Mouse (Mus musculus) midbrain, embryonic 16.5 days (tissue): ENCODE measurements around the gene Gm11492. TPM values are rescaled to one million over a fixed set of nuclear protein-coding genes. Genes with fewer than 3 reads are reported as not detected.

Experiments
- ATAC-seq: fragments of 200-750 bp; cut with Nextera tagmentation; 2 replicates; pipeline ENCODE4 v1.8.0; 2017; ENCODE audit warnings: moderate TSS enrichment
- H3K27ac ChIP-seq: fragments of 300-500 bp; sonication (generic); 2 replicates; pipeline ENCODE4 v1.5.1; 2014; ENCODE audit warnings: mild to moderate bottlenecking, low read length, mixed read lengths
- H3K27me3 ChIP-seq: fragments of 300-500 bp; sonication (generic); 2 replicates; pipeline ENCODE4 v1.6.1; 2014; ENCODE audit warnings: low read depth, low read length, mixed read lengths; ENCODE audit not compliant: control insufficient read depth, insufficient read depth
- H3K36me3 ChIP-seq: fragments of 300-500 bp; sonication (generic); 2 replicates; pipeline ENCODE4 v1.6.1; 2014; ENCODE audit warnings: mild to moderate bottlenecking, low read length, moderate library complexity, mixed read lengths; ENCODE audit not compliant: control insufficient read depth, insufficient read depth
- H3K4me1 ChIP-seq: fragments of 300-500 bp; sonication (generic); 2 replicates; pipeline ENCODE4 v1.6.1; 2014; ENCODE audit warnings: mild to moderate bottlenecking, low read length, mixed read lengths; ENCODE audit not compliant: control insufficient read depth, insufficient read depth
- H3K4me2 ChIP-seq: fragments of 300-500 bp; sonication (generic); 2 replicates; pipeline ENCODE4 v1.6.1; 2014; ENCODE audit warnings: mild to moderate bottlenecking, low read length, mixed read lengths
- H3K4me3 ChIP-seq: fragments of 300-500 bp; sonication (generic); 2 replicates; pipeline ENCODE4 v1.5.1; 2014; ENCODE audit warnings: low read depth, mild to moderate bottlenecking, low read length, moderate library complexity, mixed read lengths
- H3K9ac ChIP-seq: fragments of 300-500 bp; sonication (generic); 2 replicates; pipeline ENCODE4 v1.6.1; 2014; ENCODE audit warnings: low read depth, low read length, mixed read lengths
- H3K9me3 ChIP-seq: fragments of 300-500 bp; sonication (generic); replicated peaks from 2 replicates; pipeline ENCODE4 v1.6.1; 2014; ENCODE audit warnings: mild to moderate bottlenecking, low read length, mixed read lengths; ENCODE audit not compliant: control insufficient read depth, poor library complexity, severe bottlenecking
- WGBS: fragments of 180-500 bp; shearing (Covaris S2); extraction: QIAGEN DNeasy Blood & Tissue Kit; methylation state at CpG from one replicate; pipeline ENCODE4 v1.1.7; 2014; 5-methylcytosine and 5-hydroxymethylcytosine counted together
- polyA plus RNA-seq: library from polyadenylated mRNA; unstranded; fragments of >200 nt; fragmentation: Nextera tagmentation; extraction: Ambion mirVana; gene quantifications from 2 replicates; pipeline ENCODE4 v1.2.1, GENCODE M21; 2015

Gm11492 gene
- polyA plus RNA-seq, 1 experiment from 2014 or later: not detected

DNA sequence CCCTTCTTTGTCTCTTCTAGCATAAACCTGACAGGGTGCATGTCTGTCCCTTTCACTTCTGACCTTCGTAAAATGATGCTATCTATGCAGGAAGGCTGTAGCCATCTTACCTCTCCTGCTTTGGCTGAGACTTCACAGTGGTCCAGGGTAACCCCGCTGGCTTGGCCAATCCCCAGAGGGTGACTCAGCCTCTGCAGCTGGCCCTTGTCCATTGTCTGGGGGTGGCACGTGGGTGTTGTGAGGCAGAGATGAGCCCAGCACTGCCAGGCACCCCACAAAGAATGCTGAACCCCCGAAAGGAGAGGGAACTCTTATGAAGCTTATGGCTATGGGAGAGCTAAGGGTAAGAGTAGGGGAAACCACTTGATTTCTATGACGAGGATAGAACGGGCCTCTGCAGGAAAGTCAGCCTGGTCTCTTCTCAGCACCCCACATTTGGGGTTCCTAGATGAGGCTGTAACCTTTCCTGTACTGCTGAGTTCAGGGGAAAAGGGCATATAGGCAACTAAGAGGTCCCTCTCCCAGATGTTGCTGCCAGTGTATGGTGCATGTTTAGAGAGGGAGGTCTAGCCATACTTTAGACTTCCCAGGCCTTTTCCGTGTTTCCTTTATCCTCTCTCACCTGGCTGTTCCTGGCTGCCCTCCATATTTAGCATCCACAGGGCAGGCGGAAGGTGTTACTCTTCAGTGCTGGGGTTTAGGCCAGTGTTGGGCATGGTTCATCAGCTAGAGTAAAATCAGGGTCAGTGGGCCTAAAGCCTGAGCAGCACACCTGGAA lies 15.7 kb downstream of the Gm11492 start:
- H3K27ac ChIP-seq: no peak overlapping the region
- H3K9me3 ChIP-seq: no peaks in the 10 kb centered on the region
- peaks cover 12% of the 10 kb centered on the region for H3K4me1 ChIP-seq
- no peaks in the 10 kb centered on the region for H3K27me3 ChIP-seq
- 87% methylated on average over 8 of the region's 8 CpGs for WGBS
- no peak overlapping the region for H3K4me2 ChIP-seq
- no peak overlapping the region for H3K4me3 ChIP-seq
- no peak for ATAC-seq
- H3K9ac ChIP-seq: no peak overlapping the region
- H3K36me3 ChIP-seq: no peaks in the 10 kb centered on the region

DNA sequence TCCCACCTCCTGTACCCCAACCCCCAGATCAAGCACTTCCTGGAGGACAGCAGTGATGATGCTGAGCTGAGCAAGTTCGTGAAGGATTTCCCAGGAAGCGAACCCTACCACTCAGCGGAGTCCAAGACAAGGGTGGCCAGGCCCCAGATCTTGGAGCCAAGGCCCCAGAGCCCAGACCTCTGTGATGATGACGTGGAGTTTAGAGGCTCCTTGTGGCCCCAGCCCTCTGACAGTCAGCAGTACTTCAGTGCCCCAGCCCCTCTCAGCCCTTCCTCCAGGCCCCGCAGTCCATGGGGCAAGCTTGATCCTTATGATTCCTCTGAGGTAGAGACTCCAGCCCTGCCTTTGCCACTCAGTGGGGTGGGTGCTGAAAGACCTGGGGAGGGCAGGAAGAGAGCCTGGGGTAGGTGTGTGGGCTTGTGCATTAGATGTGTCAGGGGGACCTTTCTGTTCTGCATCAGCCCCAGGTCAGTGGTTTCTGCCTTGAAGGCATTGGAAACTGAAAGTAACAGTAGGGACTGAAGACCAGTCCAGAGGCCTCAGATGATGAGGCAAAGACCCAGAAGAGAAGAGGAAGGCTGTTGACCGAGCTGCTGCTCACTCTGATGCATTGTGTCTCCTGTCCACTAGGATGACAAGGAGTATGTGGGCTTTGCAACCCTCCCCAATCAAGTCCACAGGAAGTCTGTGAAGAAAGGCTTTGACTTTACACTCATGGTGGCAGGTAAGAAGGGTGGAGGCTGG lies 17.0 kb downstream of the Gm11492 start:
- no peaks in the 10 kb centered on the region for H3K27me3 ChIP-seq
- no peak overlapping the region for H3K4me3 ChIP-seq
- H3K9ac ChIP-seq: no peak overlapping the region
- 86% methylated on average over 6 of the region's 6 CpGs for WGBS
- no peak overlapping the region for H3K27ac ChIP-seq
- peaks cover 3% of the 10 kb centered on the region; the same call in 1 of the 2 replicates for H3K4me1 ChIP-seq
- no peaks in the 10 kb centered on the region for H3K9me3 ChIP-seq
- ATAC-seq: no peak
- H3K36me3 ChIP-seq: no peaks in the 10 kb centered on the region
- no peak overlapping the region for H3K4me2 ChIP-seq

DNA sequence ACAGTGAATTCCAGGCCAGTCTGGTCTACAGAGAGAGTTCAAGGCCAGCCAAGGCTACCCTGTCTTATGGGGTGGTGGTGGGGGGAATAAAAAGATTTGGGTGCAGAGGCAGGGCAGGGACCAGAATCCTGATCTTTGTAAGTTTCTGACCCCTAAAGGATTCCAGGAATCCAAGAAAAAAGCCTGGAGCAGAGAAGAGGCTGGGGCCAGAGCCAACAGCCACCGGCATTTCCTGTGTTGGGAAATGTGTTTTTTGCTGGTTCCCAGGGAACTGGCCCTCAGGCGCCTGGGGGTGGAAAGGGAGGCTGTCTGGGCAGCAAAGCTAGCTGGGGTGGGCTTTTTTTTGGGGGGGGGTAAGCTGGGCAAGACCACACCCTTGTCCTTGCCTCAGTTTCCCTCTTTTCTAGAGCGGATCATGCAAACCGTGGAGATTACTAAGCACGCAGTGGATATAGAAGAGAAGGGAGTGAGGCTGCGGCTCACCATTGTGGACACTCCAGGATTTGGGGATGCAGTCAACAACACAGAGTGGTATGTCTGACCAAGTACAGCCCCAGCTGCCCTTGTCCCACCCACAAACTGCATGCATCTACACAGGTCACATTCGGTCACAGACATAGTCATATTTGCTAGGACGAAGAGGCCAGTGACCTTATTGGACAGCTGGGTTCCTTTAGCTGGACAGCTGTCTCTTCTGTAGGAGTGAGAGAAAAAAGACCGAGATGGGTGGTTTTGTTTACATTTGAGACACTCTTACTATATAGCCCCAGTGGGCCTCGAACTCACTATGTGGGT lies 18.5 kb downstream of the Gm11492 start:
- Histone ChIP-seq H3K9me3 (no peaks in the 10 kb centered on the region), H3K4me2 (no peak overlapping the region)

DNA sequence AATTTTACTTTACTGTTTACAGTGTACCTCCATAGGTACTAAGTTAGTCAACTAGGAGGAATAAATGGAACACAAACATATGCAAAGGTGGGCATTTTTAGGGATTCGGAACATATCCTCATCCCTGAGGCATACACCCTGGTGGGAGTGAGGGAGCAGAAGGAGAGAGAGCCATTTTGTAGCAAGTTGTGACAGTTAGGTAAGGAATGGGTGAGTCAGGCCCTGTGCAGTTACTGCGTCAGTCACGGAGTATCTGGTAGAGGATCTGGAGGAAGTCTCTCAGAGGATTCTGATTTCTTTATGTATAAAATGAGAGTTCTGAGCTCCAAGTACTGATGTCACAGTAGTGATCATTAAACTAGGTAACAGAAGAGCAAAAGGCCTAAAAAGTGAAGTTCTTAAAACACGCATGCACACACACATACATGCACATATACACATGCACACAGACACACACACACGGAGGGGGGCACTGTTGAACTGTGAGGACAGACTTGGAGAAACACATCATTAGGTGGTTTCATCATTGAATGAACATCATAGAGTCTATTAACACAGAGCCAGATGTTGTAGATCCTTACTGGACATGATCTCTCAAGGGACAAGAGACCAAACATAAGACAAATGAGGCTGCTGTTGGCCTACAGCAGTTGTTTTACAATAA lies 20.9 kb downstream of the Gm11492 start:
- ATAC-seq: no peak
- no peaks in the 10 kb centered on the region for H3K27me3 ChIP-seq
- H3K9ac ChIP-seq: no peak overlapping the region
- no peaks in the 10 kb centered on the region for H3K9me3 ChIP-seq
- H3K27ac ChIP-seq: no peak overlapping the region
- peaks cover 10% of the 10 kb centered on the region for H3K4me1 ChIP-seq
- WGBS: 94% methylated on average over 5 of the region's 5 CpGs
- H3K4me2 ChIP-seq: no peak overlapping the region
- no peaks in the 10 kb centered on the region for H3K36me3 ChIP-seq
- H3K4me3 ChIP-seq: no peak overlapping the region

More for the DNA sequence above, 18.5 kb downstream of the Gm11492 start:
- Histone ChIP-seq H3K9ac (no peak overlapping the region), H3K4me3 (no peak overlapping the region), H3K36me3 (no peaks in the 10 kb centered on the region), H3K4me1 (peaks cover 2% of the 10 kb centered on the region; the same call in 1 of the 2 replicates), H3K27me3 (no peaks in the 10 kb centered on the region), H3K27ac (no peak overlapping the region)
- 86% methylated on average over 10 of the region's 10 CpGs for WGBS
- no peak for ATAC-seq

DNA sequence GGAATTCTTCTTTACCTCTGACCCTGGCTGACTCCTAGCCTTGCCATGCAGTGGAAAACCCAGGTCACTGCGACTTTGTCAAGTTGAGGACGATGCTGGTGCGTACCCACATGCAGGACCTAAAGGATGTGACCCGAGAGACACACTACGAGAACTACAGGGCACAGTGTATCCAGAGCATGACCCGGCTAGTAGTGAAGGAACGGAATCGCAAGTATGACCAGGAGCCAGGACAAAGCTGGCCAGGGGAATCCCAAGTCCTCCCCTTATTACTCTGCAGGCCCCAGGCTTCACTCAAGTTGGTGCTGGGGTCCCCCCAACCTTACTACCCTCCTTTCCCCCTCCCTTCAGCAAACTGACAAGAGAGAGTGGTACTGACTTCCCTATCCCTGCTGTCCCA lies 23.2 kb downstream of the Gm11492 start:
- no peak overlapping the region for H3K4me3 ChIP-seq
- no peak overlapping the region for H3K9ac ChIP-seq
- H3K4me2 ChIP-seq: no peak overlapping the region
- WGBS: 91% methylated on average over 8 of the region's 8 CpGs
- no peaks in the 10 kb centered on the region for H3K27me3 ChIP-seq
- no peaks in the 10 kb centered on the region for H3K9me3 ChIP-seq
- H3K36me3 ChIP-seq: no peaks in the 10 kb centered on the region
- no peak overlapping the region for H3K27ac ChIP-seq
- no peak for ATAC-seq
- peaks cover 21% of the 10 kb centered on the region for H3K4me1 ChIP-seq

DNA sequence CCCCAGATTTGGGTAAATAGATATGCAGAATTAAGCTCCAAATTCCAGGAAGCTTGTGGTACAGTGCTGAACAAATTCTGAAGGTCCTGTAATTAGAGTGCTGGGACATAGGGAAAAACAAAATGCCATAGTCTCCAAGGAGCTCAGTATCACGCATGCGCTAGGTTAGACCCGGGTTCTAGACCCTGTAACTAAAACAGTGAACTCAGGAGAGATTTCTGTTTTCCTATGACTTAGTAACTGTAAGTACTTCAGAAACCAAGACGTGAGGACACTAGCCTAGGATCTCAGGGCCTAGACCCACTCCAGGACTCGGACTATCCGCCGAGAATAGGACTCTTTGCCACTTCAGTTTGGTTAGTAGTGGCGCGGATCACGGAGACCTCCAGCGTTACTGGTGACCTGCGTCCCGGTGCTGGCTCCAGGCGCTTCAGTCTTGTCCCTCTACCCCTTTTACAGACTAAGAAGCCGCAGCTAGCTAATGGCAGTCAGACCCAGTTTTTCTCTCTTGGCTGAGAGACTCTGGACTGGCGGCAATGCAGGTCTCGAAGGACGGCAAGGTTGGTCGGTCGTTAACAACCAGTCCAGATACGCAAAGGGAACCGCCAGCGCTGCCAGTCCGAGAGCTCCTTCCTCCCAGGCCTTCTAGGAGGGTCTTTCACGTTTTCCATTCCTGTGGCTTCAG lies 24.5 kb downstream of the Gm11492 start:
- H3K36me3 ChIP-seq: no peaks in the 10 kb centered on the region
- H3K4me3 ChIP-seq: peak overlapping the region; percentile 67
- H3K4me1 ChIP-seq: peaks cover 29% of the 10 kb centered on the region
- H3K27me3 ChIP-seq: no peaks in the 10 kb centered on the region
- WGBS: 1% methylated on average over 25 of the region's 25 CpGs
- peak overlapping the region; percentile 87 for H3K4me2 ChIP-seq
- H3K27ac ChIP-seq: peak overlapping the region; percentile 89
- peak overlapping the region; percentile 77 for H3K9ac ChIP-seq
- H3K9me3 ChIP-seq: no peaks in the 10 kb centered on the region
- no peak for ATAC-seq

DNA sequence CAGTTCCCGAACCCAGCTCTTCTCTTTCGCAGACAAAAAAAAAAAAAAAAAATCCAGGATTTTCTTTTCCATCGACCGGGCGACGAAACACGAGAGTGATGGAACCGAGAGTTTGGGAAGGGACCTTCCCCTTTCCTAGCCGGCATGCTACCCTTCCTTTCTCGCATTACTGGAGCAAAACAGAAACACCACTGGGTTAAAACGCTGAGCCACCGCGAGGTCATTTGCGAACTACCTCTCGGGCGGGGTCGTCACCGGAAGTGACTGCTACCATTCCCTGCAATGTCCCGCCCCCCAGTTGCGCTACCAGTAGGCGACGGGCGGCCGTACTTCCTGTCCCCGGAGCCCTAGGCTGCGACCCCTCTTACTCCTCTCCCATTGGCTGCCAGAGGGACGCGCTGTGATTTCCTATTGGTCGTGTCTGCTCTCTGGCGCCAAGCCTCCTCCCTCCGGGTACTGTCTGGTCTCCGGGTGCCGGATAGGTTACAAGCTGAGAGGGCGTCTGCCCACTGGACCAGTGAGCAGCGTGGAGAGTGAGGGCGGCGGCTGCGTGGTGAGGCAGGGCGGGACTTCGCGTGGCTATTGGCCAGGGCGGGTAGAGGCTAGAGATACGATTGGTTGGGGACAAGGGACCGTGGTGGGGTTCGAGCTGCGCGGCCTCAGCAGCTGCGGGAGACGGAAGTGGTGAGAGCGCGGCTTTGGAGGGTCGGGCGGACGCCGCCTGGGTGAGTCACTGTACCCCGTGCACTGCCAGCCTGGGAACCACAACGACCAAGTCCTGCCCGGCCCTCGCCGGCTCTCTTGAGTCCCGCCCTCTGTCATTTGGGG lies 25.3 kb downstream of the Gm11492 start, which contains the start of gene Mtmr4:
TSS of gene Mtmr4 (plus strand) at position 637 of the 828 bp plus-strand sequence.
- under 1% methylated on average over 61 of the region's 61 CpGs for WGBS
- Histone ChIP-seq H3K9me3 (no peaks in the 10 kb centered on the region), H3K4me1 (peaks cover 34% of the 10 kb centered on the region), H3K36me3 (no peaks in the 10 kb centered on the region), H3K9ac (peak within 1 kb of the TSS; percentile 77), H3K27ac (peak within 1 kb of the TSS; percentile 89), H3K27me3 (no peaks in the 10 kb centered on the region), H3K4me2 (peak within 1 kb of the TSS; percentile 87), H3K4me3 (peak within 1 kb of the TSS; percentile 67)
- peak; percentile 98 for ATAC-seq
